Mouse (Mus musculus): ENCODE measurements around the gene Cdadc1.

Cdadc1 gene

DNA sequence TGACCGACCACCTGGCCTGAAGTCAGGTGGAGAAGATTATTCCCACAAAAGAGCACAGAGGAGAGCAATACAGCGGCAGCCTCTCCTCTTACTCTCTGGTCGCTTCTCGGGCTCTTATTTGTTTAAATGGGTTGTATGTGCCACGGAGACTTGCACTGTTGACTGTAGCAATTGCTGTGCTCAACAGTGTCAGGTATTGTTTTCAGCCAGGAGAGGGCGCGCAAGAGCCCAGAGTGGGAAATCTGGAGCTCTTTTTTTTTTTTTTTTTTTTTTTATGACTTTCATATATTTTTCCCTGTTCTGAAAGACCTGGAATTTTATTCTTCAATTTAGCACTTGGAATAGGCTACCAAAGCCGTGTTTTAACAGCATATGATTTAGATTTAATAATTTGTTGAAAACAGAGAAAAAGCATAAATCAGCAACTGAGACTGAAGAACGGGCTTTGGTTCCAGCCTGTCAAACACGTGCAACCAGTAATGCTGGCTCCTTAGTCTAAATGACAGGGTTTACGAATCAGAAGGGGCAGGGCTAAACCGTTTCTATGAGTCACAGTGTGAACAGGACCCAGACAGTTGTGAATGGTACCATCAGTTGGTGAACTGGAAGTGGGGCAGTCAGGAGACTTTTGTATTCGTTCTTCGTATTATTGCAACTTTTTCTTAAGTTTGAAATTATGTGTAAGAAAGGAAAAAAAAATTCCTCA is 15.3 kb upstream of the Cdadc1 start:
- DNase-seq = peak; percentile 23 to 64

DNA sequence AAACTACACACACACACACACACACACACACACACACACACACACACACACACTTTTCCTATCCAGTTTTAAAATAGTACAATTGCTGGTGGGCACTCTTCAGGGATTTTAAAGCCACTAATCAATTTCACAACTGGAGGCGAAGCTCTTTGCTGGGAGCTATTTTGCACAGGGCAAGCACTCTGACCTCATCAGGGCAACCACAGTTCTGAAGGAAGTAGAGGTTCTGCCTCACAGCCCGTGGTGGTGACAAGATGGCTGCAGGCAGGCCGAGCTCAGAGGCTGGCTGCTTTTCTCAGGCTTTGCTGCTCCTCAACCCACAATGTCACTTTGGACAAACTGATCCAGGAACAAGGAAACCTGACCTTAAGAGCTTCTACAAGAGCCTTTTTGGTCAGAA is 9.3 kb upstream of the Cdadc1 start:
- DNase-seq = no peak

DNA sequence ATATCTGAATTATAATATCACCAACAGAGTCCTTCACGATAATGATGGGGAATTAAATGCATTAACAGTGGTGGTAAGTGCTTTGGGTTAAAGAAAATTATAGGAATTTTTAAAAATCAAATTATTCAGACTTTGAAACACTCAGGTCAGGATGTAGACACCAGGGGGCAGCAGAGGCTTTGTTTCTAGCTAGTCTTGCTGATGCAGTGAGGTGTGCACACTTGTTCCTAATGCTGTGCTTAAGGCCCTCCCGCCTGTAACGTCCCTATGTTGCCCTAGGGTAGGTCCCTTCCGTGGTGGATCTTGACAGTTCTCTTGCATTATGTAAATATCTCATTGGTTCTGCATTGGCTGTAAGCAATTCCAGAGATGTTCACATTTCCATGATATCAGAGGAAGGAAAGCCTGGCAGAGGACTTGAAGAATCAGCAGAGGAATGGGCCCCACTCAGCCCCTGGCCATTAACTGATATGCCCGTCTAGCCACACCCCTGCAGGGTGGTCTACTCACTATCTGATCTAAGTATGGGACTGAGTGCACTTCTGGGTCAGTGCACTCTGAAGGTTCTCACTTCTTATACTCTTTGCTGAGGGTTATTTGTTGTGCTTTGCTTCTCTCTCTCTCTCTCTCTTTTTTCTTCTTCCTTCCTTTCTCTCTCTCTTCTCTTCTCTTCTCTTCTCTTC is 8.1 kb upstream of the Cdadc1 start:
- DNase-seq = peak; percentile 25 to 75

DNA sequence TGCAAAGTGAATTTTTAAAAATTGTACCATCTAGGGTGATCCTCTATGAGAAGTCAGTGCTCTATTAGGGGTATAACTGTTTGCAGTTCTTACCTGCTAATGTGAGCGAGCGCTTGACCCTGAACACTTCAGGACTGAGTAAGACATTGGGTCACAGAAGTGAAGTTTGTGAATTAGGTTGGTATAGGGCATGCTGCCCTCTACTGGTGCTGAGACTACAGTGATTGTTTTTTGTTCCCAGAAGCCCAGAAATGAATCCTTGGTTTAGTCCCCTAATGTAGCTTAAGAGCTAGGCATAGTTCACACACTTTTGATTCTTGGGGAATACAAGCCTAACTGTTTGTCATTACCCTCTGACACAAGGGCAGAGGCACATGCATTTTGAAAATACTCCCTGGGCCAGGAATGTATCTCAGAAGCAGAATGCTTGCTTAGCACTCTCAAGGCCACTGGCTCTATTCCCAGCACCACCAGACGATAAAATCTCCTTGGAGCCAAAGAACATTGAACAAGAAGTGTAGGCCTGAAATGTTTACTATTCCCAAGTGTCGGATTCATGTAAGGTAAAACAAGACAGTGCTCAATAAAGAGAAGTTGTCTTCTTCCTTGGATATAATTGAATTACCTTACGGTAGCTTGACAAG is 6.4 kb upstream of the Cdadc1 start:
- peak in 1 of 2 experiments; percentile 36 for DNase-seq

DNA sequence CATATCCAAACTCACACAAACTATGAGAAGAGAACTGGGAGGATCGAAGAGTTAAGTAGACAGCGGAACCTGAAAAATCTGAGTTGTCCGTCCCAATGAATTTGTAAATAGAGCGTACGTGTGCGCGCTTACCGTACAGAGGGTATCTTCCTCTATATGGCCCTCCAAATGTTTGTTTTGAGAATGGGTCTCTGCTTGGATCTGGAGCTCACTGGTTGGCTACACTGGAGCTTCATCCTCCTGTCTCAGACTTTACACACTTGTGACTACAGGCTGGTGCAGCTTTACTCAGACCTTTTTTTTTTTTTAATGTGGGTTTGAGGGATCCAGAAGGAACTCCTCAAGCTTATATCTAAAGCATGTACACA is 485 bp upstream of the Cdadc1 start:
- no peak for DNase-seq

DNA sequence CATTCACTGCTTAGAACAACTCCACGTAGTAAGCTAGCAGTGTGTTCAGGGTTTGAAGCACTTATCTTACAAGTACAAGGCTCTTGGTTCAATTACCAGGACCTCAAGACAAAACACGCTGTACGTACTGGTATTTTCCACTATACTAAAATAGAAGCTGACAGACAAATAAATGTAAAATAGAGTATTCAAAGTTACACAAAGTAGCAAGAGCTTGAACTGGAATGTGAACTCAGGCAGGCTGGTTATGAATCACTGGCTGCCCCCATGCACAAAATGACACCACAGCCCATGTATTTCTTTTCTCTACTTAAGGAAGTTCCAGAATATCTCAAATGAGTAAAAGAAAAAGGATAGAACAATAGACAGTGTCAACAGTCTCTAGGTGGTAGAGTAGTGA is 2.8 kb downstream of the Cdadc1 start:
- no peak for DNase-seq

DNA sequence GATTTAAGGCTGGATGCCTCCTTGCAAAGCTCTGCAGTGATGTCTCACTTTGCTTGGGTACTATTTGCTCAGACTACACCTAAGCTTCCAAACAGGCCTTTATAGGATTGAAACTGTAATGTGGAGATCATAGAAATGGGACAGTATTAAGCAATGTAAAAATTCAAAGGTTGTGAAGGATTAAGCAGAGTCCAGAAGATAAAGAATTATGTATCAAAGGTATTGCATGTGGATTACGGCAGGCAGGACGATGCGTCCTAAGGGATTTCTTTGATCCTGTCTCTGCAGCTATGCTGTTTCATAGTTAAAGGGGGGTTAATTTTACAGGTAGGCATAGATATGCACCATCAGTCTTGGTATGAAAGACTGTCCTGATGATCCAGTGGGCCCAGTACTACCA is 5.2 kb downstream of the Cdadc1 start:
- no peak for DNase-seq

DNA sequence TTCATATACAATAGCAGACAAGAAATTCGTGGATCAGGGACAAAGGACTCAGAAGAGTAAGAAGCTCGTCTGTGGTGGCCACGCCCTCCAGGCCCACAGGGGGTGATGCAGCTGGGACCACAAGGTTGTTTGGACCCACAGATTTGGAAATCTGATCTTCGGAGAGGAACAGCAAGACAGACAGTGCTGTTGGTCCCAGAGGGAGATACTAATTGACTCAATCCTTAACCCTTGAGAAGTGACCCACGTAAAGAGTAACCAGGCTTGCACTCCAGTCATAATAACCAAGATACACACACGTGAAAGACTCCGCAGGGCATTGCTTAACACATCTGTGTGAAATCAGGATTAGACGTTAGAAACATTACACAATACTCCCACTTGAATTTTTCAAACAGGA is 5.9 kb downstream of the Cdadc1 start:
- no peak for DNase-seq

DNA sequence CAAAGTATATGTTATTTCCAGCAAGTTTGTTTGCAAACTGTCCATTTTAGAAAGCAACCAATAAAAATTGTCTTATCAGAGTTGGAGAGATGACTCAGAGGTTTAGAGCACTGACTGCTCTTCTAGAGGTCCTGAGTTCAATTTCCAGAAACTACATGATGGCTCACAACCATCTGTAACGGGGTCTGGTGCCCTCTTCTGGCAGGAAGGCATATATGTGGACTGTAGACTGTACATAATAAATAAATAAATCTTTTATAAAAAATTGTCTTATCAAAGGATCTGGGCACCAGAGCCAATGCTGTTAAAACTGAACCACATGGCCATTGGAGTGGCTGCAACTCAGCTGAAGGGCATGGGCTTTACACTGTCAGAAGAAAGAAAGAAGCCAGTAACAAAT is 7.1 kb downstream of the Cdadc1 start:
- peak in 1 of 2 experiments; percentile 27 for DNase-seq

DNA sequence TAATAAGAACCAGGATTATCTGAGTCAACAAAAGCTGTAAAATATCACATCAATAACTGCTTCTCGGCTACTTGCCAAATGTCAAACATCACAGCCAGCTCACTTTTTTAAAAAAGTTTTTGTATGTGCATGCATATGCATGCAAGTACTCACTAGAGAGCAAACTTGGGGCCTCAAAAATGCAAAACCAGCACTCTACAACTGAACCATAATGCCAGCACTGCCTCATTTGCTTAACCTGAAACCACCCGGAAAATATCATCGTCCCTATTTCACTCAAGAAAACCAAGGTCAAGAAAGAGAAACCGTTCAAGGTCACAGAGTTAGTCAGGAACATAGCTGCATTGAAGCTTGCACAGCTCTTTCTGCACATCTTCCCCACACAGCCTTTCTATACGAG is 21.4 kb downstream of the Cdadc1 start:
- DNase-seq = no peak

DNA sequence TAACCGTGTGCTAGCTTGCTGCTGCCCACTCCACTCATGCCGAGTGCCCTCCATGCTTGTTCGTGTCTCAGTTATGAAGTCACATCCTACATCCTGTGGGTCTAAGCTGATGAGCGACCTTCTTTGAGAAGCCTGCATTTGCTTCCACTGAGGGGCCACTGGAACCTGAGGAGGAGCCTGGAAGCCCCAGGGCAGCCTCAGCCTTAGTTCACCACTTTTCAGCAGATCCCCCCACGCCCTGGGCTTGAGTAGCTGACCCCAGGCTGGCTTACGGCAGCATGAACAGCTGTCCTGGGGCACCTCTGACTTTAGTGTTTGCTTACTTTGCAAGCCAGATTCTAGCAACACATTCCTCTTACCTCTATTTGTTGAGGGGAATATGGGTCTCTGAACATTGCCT is 31.0 kb downstream of the Cdadc1 start:
- DNase-seq = no peak

DNA sequence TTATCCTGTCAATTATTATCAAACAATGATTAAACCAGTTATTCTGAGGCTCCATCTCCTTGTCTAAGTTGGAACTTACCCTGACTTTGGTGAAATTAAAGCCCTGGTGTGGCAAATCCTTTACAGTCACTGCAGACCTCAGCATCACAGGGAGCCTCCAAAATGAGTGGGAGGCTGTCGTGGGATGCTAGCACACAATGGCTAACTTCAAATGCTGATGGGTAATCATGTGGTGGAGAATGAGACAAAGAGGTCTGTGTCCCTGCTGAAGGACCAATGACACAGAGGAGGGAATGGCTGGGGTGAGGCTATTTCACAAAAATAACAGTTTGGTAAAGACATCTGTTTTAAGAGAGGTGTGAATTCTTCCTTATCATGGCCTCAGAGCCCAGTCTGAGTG is 39.9 kb downstream of the Cdadc1 start:
- DNase-seq = no peak

DNA sequence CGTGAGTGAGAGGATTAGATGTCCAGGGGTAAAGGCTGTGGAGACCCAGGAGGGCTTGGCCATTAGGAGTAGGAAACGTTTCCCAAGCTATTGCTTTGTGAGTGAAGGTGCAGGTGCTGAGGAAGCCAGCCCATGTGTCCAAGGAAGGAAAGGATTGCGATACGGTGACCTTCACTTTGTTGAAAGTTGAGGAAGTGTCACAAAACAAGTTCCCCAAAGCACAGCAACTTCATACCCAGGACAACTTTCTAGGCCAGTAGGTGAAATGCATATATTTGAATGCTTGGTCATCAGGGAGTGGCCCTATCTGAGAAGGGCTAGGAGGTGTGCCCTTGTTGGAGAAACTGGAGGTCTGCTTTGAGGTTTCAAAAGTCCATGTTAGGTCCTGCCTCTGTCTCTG is 40.7 kb downstream of the Cdadc1 start:
- DNase-seq = no peak

DNA sequence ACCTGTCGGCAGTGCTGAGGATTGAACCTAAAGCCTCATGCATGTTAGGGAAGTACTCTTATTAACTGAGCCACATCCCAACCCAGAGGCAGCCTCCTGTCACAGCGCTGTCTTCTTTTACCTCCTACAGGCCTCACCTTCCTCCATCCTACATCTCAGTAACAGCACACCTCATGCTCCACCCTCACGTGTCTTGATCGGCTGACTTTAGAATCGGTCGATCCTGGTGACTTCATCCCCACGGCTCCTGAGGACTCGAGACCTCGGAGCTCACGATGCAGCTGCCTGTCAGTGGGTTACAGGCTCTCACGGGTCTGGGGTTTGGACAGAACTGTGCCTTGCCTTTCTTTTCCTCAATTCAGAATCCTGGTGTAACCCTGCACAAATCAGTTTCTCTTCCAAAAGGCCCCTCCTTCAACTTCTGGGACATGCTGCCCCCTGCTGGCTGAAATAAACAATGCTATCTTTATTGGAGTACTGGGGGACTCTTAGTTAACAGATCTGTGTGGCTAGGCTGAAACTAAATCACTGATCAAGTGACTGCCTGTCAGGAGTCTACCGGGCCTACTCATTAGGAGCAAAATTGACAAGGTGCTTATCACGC is 41.7 kb downstream of the Cdadc1 start:
- peak; percentile 65 to 76 for DNase-seq

DNA sequence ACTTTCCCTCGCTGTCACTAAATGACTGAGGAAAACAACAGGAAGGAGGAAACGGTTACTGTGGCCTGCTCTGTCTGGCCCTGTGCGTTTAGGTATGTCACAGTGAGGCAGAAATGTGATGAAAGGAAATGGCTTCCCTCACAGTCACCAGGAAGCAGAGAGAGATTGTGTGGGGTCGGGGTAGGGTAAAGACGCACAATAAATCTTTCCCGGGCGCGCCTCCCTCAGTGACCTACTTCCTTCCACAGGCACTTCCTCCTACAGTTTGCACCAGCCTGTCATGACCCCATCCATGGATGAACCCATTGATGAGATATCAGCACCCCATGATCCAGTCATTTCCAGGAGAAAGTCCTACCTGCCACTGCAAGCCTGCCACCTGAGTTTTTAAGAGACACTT is 42.7 kb downstream of the Cdadc1 start:
- no peak for DNase-seq

DNA sequence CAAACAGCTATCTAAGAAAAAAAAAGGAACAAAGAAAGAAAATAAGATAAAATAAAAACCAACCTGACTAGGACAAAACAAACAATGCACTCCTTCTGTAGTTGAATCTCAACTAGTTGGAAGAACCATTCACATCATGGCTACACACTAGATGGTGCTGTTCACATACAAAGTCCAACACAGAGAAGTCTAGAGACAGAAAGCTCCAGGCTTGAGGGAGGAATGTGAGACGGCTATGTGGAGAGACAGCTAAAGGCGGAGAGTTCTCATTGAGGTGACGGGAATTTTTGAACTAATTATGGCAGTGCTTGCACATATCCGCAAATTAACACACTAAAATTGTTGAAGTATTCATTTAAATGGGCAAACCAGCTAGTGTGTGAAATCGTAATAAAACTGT is 43.7 kb downstream of the Cdadc1 start:
- no peak for DNase-seq

DNA sequence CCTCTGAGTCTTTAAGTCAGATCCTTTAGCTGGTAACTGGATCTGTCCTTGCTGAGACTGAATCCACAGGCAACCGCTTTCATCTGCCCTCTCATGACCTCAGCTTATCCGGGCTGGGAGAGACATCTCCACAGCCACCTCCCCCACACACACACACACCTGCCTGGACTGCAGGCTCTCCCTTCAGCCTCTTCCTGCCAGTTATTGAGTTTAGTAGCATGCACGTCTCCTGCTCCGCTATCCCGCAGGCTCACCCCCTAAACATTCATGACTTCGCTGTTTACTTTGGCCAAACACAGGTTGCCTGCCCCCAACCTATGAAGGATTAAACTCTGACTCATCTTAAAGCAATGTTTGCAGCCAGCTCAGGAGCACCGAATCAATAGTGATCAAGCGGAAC is 45.8 kb downstream of the Cdadc1 start:
- no peak for DNase-seq

DNA sequence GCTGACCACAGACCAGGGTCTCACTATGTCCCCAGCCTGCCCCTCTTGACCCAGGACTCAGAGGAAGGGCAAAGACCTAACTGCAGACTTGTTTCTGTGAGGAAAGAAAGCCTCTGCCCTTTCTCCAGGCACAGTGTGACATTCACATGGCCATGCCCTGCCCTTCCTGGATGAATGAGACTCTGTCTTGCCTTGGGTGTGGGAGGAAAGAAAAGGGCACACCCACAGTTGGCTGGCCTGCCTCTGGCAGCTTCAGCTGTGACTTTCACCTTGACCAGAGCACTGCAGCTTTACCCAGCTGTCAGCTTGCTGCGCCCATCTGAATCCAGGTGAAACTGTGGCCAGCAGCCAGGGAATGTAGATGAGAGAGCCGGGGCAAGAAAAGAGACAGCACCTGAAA is 46.9 kb downstream of the Cdadc1 start:
- DNase-seq = peak; percentile 51 to 63

DNA sequence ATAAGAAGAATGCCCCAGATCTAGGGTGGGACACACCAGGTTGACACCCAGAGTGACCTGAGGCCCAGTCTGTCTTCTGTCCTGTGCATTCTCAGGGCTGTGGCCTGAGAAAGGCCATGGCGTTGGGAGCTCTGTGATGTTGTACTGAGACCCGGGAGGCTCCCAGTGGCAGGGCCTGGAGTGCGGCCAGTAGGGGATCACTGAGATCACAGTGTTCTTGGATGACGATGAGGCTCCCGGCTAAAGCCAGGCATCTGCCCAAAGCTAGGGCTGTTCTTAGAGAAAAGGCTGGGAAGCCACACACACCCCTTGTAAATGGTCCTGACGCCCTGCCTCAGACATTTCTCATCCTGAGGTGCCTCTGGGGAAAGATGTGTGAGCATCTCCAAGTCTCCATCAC is 48.7 kb downstream of the Cdadc1 start:
- no peak for DNase-seq

DNA sequence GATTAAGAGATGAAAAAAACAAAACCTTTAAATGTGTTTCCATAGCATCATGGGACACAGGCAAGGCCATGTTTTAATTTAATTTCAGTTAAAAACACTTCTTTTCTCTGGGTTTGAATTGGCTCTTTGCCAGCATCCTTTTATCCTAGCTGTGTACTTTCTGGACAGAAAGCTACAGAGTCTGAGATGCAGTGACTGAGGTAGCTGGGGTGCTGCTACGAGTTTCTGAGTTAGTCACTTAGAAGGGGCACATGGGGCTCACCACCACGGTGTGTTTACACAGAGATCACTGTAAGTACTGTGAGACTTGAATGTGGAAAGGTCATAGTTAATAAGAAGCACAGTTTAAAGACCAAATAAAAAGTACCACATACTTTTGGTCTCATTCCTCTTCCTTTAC is 49.2 kb downstream of the Cdadc1 start:
- DNase-seq = no peak

DNA sequence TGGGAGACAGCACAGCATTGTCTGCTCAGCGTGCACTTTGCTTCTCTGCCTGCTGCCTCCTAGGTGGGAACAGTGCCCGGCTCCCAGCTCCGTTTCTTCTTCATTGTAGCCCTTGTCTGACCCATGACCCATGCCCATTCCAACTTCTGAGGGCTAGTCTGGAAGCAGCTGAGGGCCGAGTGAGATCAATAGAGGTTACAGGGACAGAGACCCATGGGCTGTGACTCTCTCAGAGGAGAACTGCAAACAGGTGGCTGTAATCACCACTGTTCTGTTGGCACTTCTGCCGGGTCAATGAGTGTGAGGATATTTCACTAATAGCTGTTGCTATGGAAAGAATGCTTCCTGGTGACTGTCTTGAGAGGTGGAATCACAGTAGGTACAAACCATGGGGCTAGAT is 50.2 kb downstream of the Cdadc1 start:
- DNase-seq = no peak

DNA sequence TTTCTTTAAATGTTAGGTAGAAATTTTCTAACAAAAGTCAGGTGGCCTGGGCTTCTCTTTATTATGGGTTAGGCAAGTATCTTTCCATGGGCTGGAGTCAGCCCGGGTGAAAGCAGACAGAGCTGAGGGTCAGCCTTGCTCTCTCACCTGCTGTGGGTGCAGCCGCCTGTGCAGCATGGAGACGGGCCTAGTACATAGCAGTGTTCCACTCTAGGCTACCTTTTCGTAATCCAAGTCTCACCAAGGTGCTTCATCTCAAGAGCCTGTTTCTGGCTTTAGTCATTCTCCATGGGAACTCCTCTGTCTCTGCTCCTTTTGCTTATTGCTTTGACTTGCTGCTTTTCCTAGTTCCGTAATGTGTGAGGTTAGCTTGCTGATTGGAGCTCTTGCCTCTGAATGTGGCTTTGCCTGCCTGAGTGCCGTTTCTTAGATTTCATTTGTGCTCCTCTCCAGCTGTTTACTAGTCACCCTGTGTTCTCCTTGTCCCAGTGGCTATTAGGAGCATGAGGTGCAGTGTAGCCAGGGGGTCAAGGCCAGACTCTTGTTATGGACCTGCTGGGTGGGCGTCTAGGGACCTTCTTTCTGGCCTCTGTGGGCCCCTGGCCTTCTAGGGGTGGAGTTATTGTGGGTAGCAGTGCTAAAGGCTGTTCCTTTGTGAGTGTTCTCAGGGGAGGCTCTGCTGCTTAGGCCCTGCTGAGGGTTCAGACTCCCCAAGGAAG is 51.4 kb downstream of the Cdadc1 start:
- no peak for DNase-seq

DNA sequence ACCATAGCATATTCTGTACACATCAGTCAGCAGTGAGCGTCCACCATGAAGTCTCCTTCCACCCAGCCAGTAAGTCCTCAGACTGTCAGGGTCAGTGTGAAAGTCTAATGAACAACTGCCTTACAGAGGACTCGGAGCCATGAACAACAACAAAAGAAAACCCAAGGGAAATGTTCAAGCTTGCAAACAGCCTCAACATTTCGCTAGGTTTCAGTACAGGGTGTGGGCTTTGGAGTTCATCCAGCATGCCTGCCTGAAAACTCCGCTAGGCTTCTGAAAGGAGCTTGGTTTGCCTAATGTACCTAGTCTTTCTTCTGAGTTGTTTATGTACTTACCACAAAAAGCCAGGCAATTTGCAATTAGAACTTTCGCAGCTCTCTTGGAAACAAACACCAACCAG is 53.8 kb downstream of the Cdadc1 start:
- no peak for DNase-seq

All from kidney, adult 8-10 months (tissue).